Mouse (Mus musculus) forebrain, embryonic 14.5 days (tissue): ENCODE measurements around the gene Zfp119a. TPM values are rescaled to one million over a fixed set of nuclear protein-coding genes. Genes with fewer than 3 reads are reported as not detected.

Experiments
- ATAC-seq: fragments of 200-750 bp; cut with Nextera tagmentation; 2 replicates; pipeline ENCODE4 v1.8.0; 2017; ENCODE audit warnings: mild to moderate bottlenecking, moderate library complexity
- DNase-seq: peaks from one replicate; pipeline ENCODE4 v3.0.0-alpha.2; 2015; ENCODE audit warnings: low spot score
- H3K27ac ChIP-seq: fragments of 300-500 bp; sonication (generic); 2 replicates; pipeline ENCODE4 v1.5.1; 2014; ENCODE audit warnings: low read depth, mild to moderate bottlenecking, control low read depth, low read length, moderate library complexity
- H3K27me3 ChIP-seq: fragments of 300-500 bp; sonication (generic); replicated peaks from 2 replicates; pipeline ENCODE4 v1.6.1; 2014; ENCODE audit warnings: low read length, control low read depth, mixed read lengths; ENCODE audit not compliant: control insufficient read depth, insufficient read depth
- H3K36me3 ChIP-seq: fragments of 300-500 bp; sonication (generic); 2 replicates; pipeline ENCODE4 v1.6.1; 2014; ENCODE audit warnings: low read length, control low read depth; ENCODE audit not compliant: control insufficient read depth, insufficient read depth
- H3K4me1 ChIP-seq: fragments of 300-500 bp; sonication (generic); 2 replicates; pipeline ENCODE4 v1.6.1; 2014; ENCODE audit warnings: antibody characterized with exemption, low read length, control low read depth; ENCODE audit not compliant: control insufficient read depth, insufficient read depth
- H3K4me2 ChIP-seq: fragments of 300-500 bp; sonication (generic); 2 replicates; pipeline ENCODE4 v1.6.1; 2014; ENCODE audit warnings: mild to moderate bottlenecking, control low read depth, low read length
- H3K4me3 ChIP-seq: fragments of 300-500 bp; sonication (generic); 2 replicates; pipeline ENCODE4 v1.5.1; 2014; ENCODE audit warnings: low read depth, low read length, control low read depth
- H3K9ac ChIP-seq: fragments of 300-500 bp; sonication (generic); 2 replicates; pipeline ENCODE4 v1.6.1; 2014; ENCODE audit warnings: mild to moderate bottlenecking, low read length, control low read depth, moderate library complexity
- H3K9me3 ChIP-seq: fragments of 300-500 bp; sonication (generic); replicated peaks from 2 replicates; pipeline ENCODE4 v1.6.1; 2016; ENCODE audit warnings: low read length, control low read depth, mixed read lengths; ENCODE audit not compliant: control insufficient read depth
- WGBS: fragments of 180-500 bp; shearing (Covaris S2); extraction: QIAGEN DNeasy Blood & Tissue Kit; methylation state at CpG from one replicate; pipeline ENCODE4 v1.1.7; 2014; 5-methylcytosine and 5-hydroxymethylcytosine counted together
- polyA plus RNA-seq: library from polyadenylated mRNA; unstranded; fragments of >200 nt; fragmentation: Nextera tagmentation; extraction: Ambion mirVana; gene quantifications from 2 replicates; pipeline ENCODE4 v1.2.1, GENCODE M21; 2014

Zfp119a gene
- polyA plus RNA-seq, 1 experiment from 2014 or later = 9.9 TPM

DNA sequence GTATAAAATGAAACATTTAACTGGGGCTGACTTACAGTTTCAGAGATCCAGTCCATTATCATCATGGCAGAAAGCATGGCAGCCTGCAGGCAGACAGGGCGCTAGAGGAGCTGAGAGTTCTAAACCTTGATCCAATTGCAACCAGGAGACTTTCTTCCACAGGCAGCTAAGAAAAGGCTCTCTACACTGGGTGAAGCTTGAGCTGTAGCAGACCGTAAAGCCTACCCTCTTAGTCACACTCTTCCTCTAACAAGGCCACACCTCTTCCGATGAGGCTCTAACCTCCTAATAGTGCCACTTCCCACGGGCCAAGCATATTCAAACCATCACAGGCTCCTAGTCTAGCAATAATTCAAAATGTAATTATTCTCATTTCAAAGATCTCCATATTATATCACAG is 1.5 kb downstream of the Zfp119a start:
- WGBS = 91% methylated on average over 4 of the region's 4 CpGs
- Histone ChIP-seq H3K4me3 (no peak overlapping the region), H3K4me2 (no peak overlapping the region), H3K9ac (no peak overlapping the region), H3K9me3 (no peaks in the 10 kb centered on the region), H3K27me3 (no peaks in the 10 kb centered on the region), H3K36me3 (no peaks in the 10 kb centered on the region), H3K4me1 (peaks cover 2% of the 10 kb centered on the region), H3K27ac (no peak overlapping the region)
- DNase-seq (no peak), ATAC-seq (no peak)

DNA sequence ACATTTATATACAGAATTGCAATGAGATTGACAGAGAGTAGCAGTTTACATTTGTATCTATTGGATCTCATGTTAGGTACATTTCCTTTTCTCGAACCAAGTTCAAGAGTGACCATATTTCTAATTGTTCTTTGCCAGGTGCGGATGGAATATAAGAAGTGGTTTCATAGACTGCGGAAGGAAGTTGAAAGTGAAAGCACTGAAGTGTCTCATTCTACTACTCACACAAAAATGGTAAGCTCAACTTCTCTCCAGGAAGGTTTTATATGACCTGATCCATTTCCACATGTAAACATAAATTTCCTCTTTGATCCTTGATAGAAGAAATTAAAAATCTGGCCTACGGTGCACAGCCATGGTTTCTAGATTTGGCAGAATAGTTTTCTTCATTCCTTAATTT is 35.7 kb downstream of the Zfp119a start:
- Histone ChIP-seq H3K4me3 (no peak overlapping the region), H3K9ac (no peak overlapping the region), H3K4me1 (no peaks in the 10 kb centered on the region), H3K9me3 (no peaks in the 10 kb centered on the region), H3K4me2 (no peak overlapping the region), H3K36me3 (no peaks in the 10 kb centered on the region), H3K27me3 (no peaks in the 10 kb centered on the region), H3K27ac (no peak overlapping the region)
- no peak for ATAC-seq
- DNase-seq = no peak
- WGBS = 92% methylated on average over 4 of the region's 4 CpGs

DNA sequence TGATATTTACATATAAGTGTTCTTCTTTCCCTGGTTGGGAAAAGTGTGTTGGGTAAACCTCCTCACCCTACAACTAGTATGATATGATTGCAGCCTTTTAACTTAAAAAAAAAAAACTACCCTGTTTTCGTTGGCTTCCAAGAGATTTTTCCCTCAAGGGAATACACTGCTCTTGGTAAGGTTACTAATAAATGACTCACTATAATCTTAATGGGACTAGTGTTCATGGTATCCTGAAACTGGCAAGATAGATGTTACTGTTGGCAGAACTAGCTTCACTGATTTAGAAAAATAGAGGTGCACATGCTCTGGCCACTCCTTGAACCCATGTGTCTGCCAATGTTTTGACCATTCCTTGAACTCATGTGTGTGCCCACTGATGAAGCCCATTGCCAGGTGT is 57.2 kb downstream of the Zfp119a start:
- no peak overlapping the region for H3K27ac ChIP-seq
- no peaks in the 10 kb centered on the region for H3K4me1 ChIP-seq
- no peak overlapping the region for H3K4me2 ChIP-seq
- no peak for ATAC-seq
- H3K27me3 ChIP-seq = no peaks in the 10 kb centered on the region
- H3K4me3 ChIP-seq = no peak overlapping the region
- H3K36me3 ChIP-seq = no peaks in the 10 kb centered on the region
- no peak overlapping the region for H3K9ac ChIP-seq
- WGBS = 80% methylated on average over 1 of the region's 1 CpGs
- no peaks in the 10 kb centered on the region for H3K9me3 ChIP-seq
- DNase-seq = no peak

DNA sequence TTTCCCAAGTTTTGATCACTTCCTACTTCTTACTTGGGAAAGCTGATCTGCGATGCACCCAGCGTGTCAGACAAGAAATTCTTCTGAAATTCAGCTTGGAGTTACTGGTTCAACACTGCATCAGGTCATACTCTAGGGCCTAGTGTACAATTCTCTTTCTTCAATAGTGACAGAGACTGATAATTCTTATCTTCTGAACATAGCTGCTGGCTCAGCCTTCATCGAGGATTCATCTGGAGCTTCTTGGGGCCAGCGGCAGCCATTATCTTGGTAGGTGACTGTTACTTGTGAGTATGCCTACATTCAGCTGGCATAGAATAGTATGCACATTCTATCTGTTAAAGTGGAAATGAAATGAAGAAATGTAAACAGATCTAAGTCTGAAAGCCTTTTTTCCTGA is 61.9 kb downstream of the Zfp119a start:
- no peaks in the 10 kb centered on the region for H3K27me3 ChIP-seq
- H3K4me2 ChIP-seq = no peak overlapping the region
- H3K4me1 ChIP-seq = no peaks in the 10 kb centered on the region
- no peak overlapping the region for H3K27ac ChIP-seq
- ATAC-seq = no peak
- no peak for DNase-seq
- no peaks in the 10 kb centered on the region for H3K36me3 ChIP-seq
- WGBS = 92% methylated on average over 4 of the region's 4 CpGs
- H3K9ac ChIP-seq = no peak overlapping the region
- no peaks in the 10 kb centered on the region for H3K9me3 ChIP-seq
- no peak overlapping the region for H3K4me3 ChIP-seq

Other genes starting within 250 kb of the Zfp119a start
- 5.7 TPM in 2 replicates for gene Pot1b, start 166.3 kb downstream of the Zfp119a start, polyA plus RNA-seq
- gene Adgre4, start 128.9 kb downstream of the Zfp119a start, polyA plus RNA-seq = 0.09 TPM in 1 of 2 replicates, not detected in the other
- 16.1 and 16.9 TPM in 2 replicates for gene Zfp959, start 13.2 kb upstream of the Zfp119a start, polyA plus RNA-seq
- 9.8 and 10.3 TPM in 2 replicates for gene Zfp119b, start 70.6 kb upstream of the Zfp119a start, polyA plus RNA-seq
- 2.6 and 3.8 TPM in 2 replicates for gene Ebi3, start 73.7 kb upstream of the Zfp119a start, polyA plus RNA-seq
- 25.4 and 26.1 TPM in 2 replicates for gene Yju2, start 80.2 kb upstream of the Zfp119a start, polyA plus RNA-seq
- 109 and 111 TPM in 2 replicates for gene Shd, start 91.5 kb upstream of the Zfp119a start, polyA plus RNA-seq
- gene Fsd1, start 107.6 kb upstream of the Zfp119a start, polyA plus RNA-seq = 106 and 121 TPM in 2 replicates
- 4.7 and 5.0 TPM in 2 replicates for gene Stap2, start 126.7 kb upstream of the Zfp119a start, polyA plus RNA-seq
- gene Mpnd, start 126.8 kb upstream of the Zfp119a start, polyA plus RNA-seq = 170 TPM in 2 replicates
- 96.0 and 113 TPM in 2 replicates for gene Sh3gl1, start 157.7 kb upstream of the Zfp119a start, polyA plus RNA-seq
- 6.8 and 6.9 TPM in 2 replicates for gene Chaf1a, start 161.5 kb upstream of the Zfp119a start, polyA plus RNA-seq
- gene Ubxn6, start 196.1 kb upstream of the Zfp119a start, polyA plus RNA-seq = 68.8 and 83.7 TPM in 2 replicates
- 81.5 and 109 TPM in 2 replicates for gene Hdgfl2, start 200.7 kb upstream of the Zfp119a start, polyA plus RNA-seq
- gene Plin4, start 230.9 kb upstream of the Zfp119a start, polyA plus RNA-seq = 0.04 and 0.07 TPM in 2 replicates
- gene Plin5, start 238.7 kb upstream of the Zfp119a start, polyA plus RNA-seq = 0.42 and 0.67 TPM in 2 replicates
- gene Lrg1, start 243.1 kb upstream of the Zfp119a start, polyA plus RNA-seq = not detected in 2 replicates